Mouse (Mus musculus): ENCODE results near the gene Phf14.

DNA sequence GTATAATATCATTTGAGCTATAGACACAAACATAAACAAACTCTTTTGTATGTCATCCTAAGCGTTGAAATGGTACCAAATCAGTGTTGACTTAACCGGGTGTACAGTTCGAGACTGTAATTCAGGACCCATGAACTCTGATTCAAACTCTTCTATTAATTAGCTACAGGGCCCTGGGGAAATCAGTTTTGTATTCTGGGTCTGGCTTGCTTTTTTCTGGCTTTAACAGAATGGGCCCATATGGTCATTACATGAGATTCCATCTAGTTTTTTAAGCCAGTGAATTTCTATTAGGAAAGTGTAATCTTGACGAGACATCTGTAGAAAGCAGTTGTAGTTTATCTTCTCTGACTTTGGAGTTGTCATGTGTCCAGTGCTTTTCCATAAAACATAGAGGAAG is 160.3 kb downstream of the Phf14 start:
- TF ChIP-seq ZC3H11A (IDR thresholded peaks at IDR 0.05; ENCODE audit: borderline replicate concordance, low read depth, low read length) (no peak), MAFK (IDR thresholded peaks at IDR 0.05; ENCODE audit: insufficient read depth, low read depth, low read length) (no peak), CHD2 (IDR thresholded peaks at IDR 0.05; ENCODE audit: low read depth, low read length) (no peak), HCFC1 (IDR thresholded peaks at IDR 0.05; ENCODE audit: borderline replicate concordance, insufficient read depth, low read length) (no peak)
